Mouse (Mus musculus) stomach, postnatal 0 days (tissue): ENCODE results near the gene R3hdm2.

Experiments
- CTCF ChIP-seq: IDR thresholded peaks from 2 replicates; pipeline ENCODE4 v1.5.1; 2016; ENCODE audit warnings: antibody characterized with exemption, low read depth, mild to moderate bottlenecking, moderate library complexity
- EP300 ChIP-seq: optimal IDR thresholded peaks from 2 replicates; pipeline ENCODE3; 2016; ENCODE audit warnings: antibody characterized with exemption

DNA sequence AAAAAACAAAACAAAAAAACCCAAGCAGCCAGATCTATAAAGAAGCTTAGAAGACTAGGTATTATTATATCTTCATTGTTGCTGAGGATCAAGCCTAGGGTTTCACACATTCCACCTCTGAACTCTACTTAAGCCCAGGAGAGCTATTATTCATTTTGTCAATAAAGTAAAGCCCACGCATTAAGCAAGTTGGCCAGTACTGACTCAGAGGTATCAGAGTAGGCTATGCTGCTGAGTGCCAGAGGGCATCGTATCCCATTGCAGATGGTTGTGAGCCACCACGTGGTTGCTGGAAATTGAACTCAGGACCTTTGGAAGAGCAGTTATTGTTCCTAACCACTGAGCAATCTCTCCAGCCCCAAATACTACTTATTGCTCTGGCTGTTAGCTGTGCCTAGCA is 163.8 kb downstream of the R3hdm2 start:
- TF ChIP-seq CTCF: no peak
- TF ChIP-seq EP300: no peak
